Mouse (Mus musculus): ENCODE measurements around the gene Duoxa1.
"Not testable (repeated sequence)": the region's sequence is repeated elsewhere in the genome, so short reads cannot be mapped to it uniquely, and the experiment has no call there.

Gene Duoxa1

DNA sequence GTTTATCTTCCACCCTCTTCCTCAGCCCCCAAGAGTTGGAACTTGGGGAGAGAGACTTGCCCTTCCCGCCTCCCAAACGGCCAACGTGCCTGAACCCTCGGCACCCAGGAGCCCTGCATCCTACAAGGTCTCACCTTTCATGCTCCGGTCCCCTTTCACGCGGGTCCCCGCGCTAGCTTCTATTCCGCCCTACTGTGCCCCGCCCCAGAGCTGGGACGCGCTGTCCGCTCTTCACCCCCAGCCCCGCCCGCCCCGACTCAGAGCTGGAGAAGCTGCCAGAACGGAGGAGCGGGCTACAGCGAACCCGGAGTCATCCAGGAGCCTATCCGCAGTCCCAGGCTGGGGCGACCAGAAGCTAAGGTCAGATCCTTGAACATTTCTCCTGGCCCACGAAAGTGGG, at the start of gene Duoxa1:
Gene Duoxa1, minus strand, starts transcription at position 195 of the 400 bp plus-strand sequence.
- DNase-seq (ENCODE audit: inconsistent age in 2 of 2, low spot score in 1 of 2): peak in 1 of 2 experiments; percentile 25

GRCm38 (mm10) chr2:122362622-122363523, 49.3 kb upstream of the Duoxa1 start:
- no peak for DNase-seq (ENCODE audit: inconsistent age in 2 of 2, low spot score in 1 of 2)

DNA sequence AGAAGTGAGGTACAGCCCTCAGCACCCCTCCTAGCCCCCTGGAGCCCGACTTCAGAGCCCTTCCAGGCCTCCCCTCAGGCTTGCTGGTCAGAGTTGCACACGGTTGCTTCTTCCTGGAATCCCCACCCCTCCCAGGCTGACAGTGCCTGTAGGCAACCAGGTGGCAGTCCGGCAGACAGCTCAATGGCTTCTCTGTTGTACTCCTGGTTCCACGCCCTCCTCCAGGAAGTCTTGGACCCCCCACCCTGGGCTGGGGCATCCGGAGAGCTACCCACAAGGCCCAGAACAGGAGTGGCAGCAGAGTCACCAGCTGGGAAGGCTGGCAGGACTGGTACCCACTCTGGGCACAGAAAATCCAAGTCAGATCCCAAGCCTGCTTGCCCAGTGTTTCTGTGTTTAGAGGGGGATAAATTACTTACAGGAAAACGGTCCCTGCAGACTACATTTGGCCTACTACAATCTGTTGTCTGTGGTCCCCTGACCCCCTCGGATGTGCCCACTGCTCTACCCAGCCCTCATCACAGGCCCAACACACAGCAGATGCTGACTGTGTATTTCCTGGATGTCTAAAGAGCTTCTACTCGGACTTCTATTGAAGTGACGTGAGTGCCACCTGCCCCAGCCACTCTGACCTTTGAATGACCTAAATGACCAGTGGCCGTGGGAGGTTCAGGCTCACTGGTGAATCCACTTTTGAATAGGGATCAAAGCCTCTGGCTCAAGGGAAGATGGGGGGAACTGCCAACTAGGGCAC, 48.5 kb upstream of the Duoxa1 start:
- DNase-seq (ENCODE audit: inconsistent age in 2 of 2, low spot score in 1 of 2): no peak

DNA sequence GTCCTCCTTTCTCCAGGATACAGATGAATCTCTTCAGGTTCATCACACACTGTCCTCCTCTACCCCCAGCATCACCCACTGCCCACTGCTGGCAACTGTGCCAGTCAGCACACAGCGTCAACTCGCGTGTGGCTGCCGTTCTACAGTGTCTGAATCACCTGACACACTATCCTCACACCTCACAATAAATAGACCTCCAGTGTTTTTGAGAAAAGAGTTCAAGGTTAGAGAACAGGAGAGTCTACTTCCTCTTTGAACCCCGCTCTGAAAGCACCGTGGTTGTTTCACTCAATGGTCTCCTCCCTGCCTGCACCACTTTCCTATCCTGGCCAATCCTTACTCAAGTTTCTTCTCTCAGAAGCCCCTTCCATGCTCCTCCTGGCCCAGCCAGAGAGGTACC, 47.7 kb upstream of the Duoxa1 start:
- DNase-seq (ENCODE audit: inconsistent age in 2 of 2, low spot score in 1 of 2): no peak

DNA sequence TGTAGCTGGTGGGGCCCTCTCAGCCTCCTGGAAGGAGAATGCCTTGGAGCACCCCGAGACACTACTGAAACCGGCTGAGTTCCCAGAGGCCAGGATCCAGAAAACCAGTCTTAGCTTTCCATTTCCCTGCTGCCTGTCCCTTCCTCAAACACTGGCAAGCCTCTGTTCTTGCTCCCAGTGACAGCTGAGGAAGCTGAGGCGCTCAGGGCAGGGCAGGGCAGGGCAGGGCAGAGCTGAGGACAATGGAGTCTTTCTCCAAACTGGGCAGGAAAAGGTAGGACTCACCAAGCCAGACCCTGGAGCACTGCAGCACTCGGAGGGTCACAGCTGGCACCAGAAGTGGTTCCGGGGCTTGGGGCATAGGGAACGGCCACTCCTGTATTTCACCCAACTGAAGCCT, 46.8 kb upstream of the Duoxa1 start:
- no peak for DNase-seq (ENCODE audit: inconsistent age in 2 of 2, low spot score in 1 of 2)

DNA sequence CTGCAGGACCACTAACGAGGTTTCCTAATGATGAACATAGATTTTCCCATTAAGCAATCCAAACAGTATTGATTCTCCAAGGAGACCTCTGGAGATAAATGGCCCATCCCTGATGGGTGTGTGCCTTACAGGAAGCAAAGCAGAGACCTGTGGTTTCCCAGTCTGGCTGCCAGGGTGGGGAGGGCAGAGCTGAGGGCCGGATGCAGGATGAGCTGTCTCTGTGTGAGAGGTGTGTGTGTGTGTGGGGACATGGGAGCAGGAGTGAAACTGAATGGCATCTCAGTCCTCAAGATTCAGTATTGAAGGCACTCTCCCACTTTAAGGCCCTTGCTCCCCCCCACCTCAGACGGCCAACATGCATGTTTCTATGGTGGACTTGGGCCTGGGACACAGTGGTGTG, 42.7 kb upstream of the Duoxa1 start:
- DNase-seq (ENCODE audit: inconsistent age in 2 of 2, low spot score in 1 of 2): no peak

DNA sequence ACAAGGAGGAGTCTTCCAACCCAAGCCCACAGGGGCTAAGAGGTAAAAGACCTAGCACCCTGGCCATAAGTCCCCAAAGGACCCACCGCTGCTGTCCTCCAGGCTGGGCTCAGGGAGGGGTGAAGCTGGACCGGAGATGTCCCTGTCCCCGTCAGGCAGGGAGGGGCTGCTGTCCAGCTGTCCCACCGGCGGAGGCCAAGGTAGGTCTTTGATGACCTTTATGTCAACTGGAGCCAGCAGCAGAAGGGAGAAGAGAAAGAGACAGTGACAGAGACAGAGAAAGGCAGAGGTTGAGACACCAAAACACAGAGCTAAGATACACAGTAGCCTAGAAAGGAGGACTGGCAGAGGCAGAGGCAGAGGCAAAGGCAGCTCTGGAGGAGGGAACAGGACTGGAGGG, 41.9 kb upstream of the Duoxa1 start:
- DNase-seq (ENCODE audit: inconsistent age in 2 of 2, low spot score in 1 of 2): no peak

DNA sequence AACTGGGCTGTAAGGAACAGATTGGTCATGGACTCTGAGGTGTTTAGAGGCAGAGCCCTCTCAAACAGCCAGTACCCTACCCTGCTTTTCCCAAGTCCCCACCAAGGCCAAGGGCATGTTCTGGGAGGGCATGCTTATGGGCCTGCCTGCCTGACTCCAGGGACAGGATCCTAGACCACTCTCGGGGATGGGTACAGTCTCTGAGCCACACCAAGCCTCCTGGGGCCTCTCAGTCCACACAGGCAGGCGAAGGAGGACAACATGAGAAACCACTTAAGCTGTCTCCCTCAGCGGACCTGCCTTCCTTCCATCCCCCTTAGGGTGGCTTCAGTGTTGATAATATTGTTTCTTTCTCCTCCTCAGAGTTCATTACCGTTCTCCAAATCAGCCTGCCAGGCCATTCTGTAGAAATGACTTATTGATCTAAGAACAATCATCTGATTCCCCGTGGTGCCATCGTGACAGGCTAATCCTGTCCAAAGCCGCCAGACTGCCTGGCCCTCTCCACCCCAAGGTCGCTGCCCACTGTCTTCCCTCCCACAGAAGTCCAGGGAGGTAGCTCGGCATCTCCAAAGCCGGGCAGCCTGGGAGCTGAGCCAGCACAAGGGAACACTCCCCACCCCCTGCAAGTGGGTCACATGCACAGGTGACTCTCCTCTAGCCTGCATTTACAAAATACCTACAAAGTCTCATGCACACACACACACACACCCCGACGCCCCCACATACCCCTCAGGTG, 40.8 kb upstream of the Duoxa1 start:
- no peak for DNase-seq (ENCODE audit: inconsistent age in 2 of 2, low spot score in 1 of 2)

DNA sequence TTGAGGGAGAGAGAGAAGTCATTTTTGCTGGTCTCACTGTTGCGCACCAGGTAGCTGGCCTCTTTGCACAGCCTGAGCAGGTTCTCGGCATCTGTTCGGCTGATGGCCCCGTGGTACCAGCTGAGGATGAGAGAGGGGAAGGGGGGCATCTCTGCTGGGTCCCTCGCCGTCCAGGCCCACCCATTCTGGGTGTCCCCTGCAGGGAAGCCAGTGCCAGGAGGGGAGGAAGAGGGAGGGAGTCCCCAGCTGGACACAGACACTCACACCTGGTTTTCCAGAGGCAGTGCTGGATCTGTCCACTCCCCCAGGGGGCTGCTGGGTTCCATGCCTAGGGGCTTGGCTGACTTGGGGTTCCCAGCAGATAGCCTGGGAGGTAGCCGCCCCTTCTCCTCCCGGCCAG, 40.2 kb upstream of the Duoxa1 start:
- no peak for DNase-seq (ENCODE audit: inconsistent age in 2 of 2, low spot score in 1 of 2)

DNA sequence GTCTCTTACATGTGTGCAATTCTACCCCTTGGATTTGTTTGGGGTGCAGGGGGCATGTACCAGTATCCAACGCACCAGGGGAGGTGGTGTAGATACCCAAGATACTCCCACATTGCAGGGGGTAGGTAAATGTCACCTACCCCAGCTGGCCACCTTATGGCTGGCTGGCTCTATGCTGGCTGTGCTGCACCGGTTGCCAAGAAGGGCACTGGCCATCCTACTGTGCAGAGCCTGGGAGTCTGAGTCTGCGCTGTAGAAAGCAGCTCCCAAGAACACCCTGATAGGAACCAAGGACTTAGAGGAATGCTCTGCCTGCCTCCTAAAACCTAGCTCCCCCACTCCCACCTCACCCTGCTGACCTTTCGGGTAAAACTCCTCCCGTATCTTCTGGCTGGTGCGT, 39.5 kb upstream of the Duoxa1 start:
- DNase-seq (ENCODE audit: inconsistent age in 2 of 2, low spot score in 1 of 2): no peak

DNA sequence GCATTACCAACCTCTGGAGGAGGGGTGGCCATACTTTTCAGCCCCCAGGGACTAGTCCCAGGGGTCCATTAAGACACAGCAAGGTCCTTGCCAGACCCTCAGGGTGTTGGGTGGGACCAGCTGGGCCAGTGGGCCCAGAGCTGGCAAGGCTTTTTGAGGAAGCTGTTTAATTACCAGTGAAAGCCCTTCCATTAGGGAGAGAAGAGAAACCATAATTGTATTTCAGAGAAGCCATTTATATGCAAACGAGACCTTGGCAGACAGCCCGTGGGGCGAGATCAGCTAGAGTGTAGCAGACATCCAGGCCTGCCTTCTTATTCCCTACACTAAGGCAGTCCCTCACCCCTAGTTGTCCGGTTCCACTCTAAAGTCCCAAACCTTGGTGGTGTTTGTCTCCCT, 38.4 kb upstream of the Duoxa1 start:
- peak in 1 of 2 experiments; percentile 65 for DNase-seq (ENCODE audit: inconsistent age in 2 of 2, low spot score in 1 of 2)

- DNase-seq (ENCODE audit: inconsistent age in 2 of 2, low spot score in 1 of 2): no peak
These were observed 37.8 kb upstream of the Duoxa1 start for GRCm38 (mm10) chr2:122351156-122351930.

DNA sequence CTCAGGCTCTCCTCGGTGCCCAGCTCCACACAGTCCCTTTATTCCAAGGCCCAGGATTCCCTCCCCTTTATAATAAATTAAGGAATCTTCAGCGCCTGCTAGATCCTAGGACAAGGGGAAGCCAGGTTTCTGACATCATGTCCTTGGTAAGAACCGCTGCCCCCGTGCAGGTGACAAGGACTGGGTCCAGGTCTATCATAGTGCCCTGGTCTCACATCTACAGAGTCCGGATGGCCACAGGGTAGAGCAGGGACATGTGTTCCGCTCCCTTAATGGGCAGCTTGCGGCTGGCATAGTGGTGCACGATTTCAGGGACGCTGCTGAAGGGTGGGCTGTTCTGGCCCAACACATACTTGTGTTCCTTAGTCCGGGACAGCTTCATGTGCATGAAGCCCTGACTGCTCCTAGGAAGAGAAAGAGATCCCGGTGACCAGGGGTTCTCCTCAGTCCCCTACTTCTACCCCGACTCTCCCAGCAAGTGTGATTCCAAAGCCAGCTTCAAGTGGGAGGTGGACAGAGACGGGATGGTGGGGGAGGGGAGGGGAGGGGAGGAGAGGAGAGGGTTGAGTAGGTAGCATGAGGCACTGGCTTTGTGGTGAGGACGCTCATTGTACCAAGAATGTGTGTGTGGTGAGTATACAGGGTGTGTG, 35.7 kb upstream of the Duoxa1 start:
- no peak for DNase-seq (ENCODE audit: inconsistent age in 2 of 2, low spot score in 1 of 2)

DNA sequence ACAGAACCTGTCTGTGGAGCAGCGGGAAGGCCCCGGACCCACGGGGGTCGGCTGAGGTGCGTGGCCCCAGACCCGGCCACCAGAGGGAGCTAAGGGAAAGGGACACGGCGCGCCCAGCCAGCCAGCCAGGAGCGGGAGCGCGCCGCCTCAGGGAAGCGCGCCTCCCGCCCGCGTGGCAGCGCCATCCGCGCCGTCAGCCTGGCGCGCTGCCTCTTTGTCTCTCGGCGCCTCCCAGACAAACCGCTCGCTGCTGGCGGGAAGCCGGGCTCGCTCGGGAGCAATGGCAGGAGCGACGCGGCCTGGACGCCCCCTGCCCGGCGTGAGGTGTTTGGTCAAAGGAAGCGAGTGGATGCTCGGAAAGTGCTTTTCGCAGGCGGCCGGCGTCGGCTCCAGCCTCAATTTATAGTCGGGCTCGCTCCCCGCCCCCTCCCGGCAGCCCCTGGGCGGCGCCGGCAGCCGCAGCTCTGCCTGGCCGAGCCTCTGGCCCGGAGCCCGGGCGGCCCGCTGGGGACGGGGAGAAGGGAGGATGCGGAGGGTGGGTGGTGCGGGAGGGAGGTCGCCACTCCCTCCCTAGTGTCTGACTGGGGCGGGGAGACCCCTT, 35.1 kb upstream of the Duoxa1 start:
- peak; percentile 90 to 96 for DNase-seq (ENCODE audit: inconsistent age in 2 of 2, low spot score in 1 of 2)

GRCm38 (mm10) chr2:122347257-122347656, 33.7 kb upstream of the Duoxa1 start:
- no peak for DNase-seq (ENCODE audit: inconsistent age in 2 of 2, low spot score in 1 of 2)

DNA sequence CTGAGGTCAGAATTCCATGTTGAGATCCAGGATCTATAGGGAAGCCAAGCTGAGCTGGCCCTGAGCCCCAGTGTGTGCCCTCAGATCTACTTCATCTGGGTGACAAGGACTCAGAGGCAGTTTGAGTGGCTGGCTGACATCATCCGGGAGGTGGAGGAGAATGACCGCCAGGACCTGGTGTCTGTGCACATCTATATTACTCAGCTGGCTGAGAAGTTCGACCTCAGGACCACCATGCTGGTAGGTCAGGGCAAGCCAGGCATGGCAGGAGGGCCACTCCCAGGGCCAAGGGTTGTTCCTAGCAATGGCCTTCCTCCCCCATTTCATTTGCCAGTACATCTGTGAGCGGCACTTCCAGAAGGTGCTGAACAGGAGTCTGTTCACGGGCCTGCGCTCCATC, 32.6 kb upstream of the Duoxa1 start:
- DNase-seq (ENCODE audit: inconsistent age in 2 of 2, low spot score in 1 of 2): not testable (repeated sequence)

- DNase-seq (ENCODE audit: inconsistent age in 2 of 2, low spot score in 1 of 2): no peak
These were observed 31.8 kb upstream of the Duoxa1 start for GRCm38 (mm10) chr2:122345106-122345893.

DNA sequence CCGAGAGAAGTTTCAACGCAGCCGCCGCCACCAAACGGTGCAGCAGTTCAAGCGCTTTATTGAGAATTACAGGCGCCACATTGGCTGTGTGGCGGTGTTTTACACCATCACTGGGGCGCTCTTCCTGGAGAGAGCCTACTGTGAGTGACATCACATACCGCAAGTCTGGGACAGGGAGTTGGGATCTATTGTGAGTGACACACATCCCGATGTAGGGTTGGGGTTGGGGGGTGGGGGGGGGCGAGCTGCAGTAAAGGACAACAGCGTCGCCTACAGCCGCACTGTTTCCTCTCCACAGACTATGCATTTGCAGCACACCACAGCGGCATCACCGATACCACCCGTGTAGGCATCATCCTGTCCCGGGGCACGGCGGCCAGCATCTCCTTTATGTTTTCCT, 23.8 kb upstream of the Duoxa1 start:
- DNase-seq (ENCODE audit: inconsistent age in 2 of 2, low spot score in 1 of 2): no peak

- no peak for DNase-seq (ENCODE audit: inconsistent age in 2 of 2, low spot score in 1 of 2)
These were observed 20.6 kb upstream of the Duoxa1 start for GRCm38 (mm10) chr2:122334170-122334569.
